Mouse (Mus musculus) G1E-ER4 (cell line): ENCODE results near the gene Cx3cr1. TPM values are rescaled to one million over a fixed set of nuclear protein-coding genes. Genes with fewer than 3 reads are reported as not detected.
A peak's percentile ranks its signal among the peaks of the same experiment; 100 is the strongest.

Experiments used
- GATA1 ChIP-seq: IDR thresholded peaks from one replicate; pipeline ENCODE4 v1.8.0; 2012; ENCODE audit warnings: low read length, inconsistent platforms
- polyA plus RNA-seq: library from polyadenylated mRNA; stranded (reverse); fragments of >175 nt; gene quantifications from 2 replicates; pipeline ENCODE4 v1.2.3, GENCODE M21; 2012

Cx3cr1 gene
- polyA plus RNA-seq, 1 experiment: not detected

DNA sequence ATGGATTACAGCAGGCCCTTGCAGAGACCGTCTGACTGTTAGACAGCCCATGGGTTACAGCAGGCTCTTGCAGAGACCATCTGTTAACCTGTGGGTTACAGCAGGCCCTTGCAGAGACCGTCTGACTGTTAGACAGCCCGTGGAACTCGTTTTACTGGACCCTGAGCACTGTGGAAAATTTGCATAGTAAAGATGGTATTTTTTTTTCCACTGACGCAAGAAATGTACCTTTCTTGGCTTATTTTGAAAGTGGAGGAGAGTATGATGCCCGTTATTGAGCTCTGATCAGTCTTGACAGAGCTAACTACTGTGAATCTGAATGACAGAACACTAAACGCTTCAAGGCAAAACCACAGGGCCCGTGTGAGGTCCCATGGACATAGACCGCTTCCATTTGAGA is 13.5 kb downstream of the Cx3cr1 start:
- TF ChIP-seq GATA1: no peak

GRCm38 (mm10) chr9:120054545-120055277 is 15.0 kb downstream of the Cx3cr1 start:
- no peak for TF ChIP-seq GATA1

DNA sequence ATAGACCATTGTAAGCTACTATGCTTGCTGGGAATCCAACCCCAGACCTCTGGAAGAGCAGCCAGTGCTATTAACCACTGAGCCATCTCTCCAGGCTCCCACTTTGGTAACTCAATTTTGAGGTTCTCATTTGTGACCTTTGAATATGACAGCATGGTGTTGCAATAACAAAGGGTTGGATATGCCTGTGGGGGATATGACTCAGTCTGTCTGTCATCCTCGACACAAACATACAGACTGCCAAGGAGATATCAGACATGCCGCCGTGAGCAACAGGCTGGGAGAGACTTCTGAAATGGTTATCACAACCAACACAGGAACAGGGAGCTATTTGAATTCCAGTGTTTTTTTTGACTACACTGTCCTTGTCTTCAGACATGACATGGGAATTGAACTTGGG is 20.3 kb downstream of the Cx3cr1 start:
- TF ChIP-seq GATA1: no peak

DNA sequence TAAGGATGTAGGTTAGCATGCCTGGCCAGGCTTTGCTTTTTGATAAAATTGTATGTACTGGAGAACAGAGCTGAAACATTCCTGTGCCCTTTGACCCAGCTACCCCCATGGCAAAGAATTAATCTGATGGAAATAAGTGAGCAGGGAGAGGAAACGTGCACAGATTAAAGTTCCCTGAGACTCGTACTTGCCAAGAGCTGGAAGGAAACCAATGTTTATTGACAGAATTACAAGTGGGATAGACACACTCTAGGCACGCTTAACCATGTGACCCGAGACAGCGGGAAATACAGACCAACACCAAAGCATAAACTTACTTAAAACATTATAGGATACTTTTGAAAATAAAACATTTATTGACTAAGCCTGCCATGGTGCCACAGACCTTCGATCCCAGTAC is 21.2 kb downstream of the Cx3cr1 start:
- TF ChIP-seq GATA1: no peak

DNA sequence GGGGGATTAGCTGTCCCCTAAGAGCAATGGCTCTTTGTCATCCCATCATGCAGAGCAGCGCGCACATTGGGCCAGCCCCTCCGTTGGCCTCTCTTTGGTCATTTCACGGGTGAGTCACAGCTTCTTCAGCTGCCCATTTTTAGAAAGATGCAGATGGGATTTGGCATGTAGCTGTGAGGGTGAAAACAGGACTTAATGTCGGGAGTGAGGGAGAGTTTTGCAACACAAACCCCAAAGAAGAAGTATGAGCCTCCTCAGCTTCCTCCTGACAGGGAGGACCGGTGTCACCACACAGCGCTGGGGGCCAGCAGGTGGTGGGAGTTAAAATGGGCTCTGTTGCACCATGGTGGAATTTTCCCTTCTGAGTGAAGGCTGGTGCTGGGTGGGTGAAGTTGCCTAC is 26.6 kb downstream of the Cx3cr1 start:
- no peak for TF ChIP-seq GATA1

- no peak for TF ChIP-seq GATA1
Measured at GRCm38 (mm10) chr9:120037414-120037813, 32.3 kb downstream of the Cx3cr1 start.

DNA sequence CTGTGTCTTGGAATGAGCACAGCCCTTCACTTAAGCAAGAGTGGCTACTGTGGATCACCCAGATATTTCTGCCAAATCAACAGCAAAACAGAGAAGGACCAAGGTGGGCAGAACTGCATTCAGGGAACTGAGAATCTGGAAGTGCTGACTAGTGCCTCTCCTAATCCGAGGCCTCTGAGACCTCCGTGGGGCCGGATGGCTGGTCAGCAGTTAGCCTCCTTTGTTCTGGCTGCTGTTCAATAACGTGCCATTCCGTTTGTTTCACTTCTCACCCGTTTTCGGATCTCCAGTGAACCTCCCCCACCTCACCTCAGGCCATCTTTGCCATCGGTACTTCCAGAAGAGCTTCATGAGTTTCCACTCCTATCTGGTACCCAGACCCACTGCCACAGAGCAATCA is 35.3 kb downstream of the Cx3cr1 start:
- TF ChIP-seq GATA1: no peak

DNA sequence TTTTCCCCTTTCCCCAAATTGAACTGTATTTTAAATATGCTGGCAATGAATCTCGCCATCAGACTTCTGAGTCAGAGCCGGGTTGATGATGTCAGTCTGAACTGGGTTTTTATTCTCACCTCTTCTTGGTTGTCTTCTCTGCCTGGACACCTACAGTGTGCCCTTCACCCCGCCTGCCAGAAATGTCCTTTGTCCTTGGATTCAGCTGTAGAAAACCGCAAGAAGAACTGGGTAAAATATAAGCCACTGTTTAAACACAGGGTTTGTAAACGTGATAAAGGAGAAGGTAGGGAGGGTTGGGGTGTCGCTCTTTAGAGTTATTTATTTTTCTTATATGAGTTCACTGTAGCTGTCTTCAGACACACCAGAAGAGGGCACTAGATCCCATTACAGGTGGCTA is 37.0 kb downstream of the Cx3cr1 start:
- no peak for TF ChIP-seq GATA1

- peak; percentile 25 for TF ChIP-seq GATA1
Measured at GRCm38 (mm10) chr9:120030421-120030820, 39.3 kb downstream of the Cx3cr1 start.

DNA sequence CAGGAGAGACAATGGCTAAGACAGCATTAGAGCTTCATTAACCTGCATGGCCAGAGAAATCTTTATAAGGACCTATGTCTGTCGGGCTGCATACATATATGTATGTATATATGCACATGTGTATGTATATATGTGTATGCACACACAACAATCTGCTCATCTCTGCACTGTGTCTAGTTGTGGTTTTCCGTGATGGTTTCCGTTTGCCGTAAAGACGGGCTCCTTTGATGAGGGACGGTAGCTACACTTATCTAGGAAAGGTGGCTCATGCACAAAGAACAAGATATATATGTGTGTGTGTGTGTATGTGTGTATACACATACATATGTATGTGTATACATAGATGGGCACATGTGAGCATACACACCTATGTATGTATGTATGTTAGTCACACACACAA is 39.8 kb downstream of the Cx3cr1 start:
- TF ChIP-seq GATA1: no peak

- TF ChIP-seq GATA1: no peak
Measured at GRCm38 (mm10) chr9:120027401-120028151, 42.1 kb downstream of the Cx3cr1 start.

GRCm38 (mm10) chr9:120024625-120025024 is 45.1 kb downstream of the Cx3cr1 start:
- TF ChIP-seq GATA1: no peak

DNA sequence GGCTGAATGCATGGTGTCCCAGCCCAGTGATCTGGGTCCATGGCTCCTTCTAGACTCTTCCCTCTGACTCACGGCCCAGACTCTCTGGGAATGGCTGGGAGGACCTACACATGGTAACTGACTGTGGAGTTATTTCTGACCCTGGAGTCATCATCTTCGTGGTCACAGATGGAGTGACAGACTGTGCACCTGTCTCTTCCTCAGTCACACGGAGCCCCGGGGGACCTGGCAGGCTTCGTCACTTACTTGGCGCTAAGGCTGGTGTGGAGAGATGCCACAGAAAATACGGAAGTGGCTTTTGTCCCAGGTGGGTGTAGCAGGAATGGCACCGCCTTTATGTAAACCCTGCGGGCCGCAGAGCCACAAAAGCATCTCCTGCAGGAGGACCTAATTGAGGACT is 45.5 kb downstream of the Cx3cr1 start:
- no peak for TF ChIP-seq GATA1

GRCm38 (mm10) chr9:120023086-120023811 is 46.4 kb downstream of the Cx3cr1 start, which contains the start of gene Xirp1:
Gene Xirp1, minus strand, starts transcription at chr9:120023598.
- no peak for TF ChIP-seq GATA1

GRCm38 (mm10) chr9:120021164-120021563 is 48.5 kb downstream of the Cx3cr1 start:
- TF ChIP-seq GATA1: no peak

DNA sequence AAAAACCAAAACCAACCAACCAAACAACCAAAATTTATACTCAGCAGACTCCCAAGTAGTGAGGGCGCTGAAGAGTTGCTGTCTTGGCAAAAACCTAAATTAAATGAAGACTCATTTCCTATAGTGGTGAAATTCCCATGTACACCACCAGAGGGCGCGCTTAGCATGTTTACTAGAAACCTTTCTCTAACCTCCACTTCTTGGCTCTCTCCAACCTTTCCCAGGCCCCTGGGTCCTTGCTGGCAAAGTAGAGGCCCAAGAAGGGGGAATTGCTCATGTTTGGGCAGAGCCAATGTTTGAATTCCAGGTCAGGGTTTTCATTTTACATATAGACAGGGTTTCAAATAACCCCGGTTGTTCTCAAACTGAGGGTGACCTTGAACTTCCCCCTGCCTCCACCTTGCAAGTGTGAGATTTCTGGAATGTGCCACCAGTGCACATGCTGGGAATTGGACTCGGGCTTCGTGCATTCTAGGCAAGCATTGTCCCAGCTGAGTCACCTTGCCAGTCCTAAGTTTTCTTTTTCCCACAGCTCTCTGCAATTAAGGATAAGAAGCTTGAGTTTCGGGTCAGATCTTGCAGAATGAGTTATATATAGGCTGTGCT is 49.3 kb downstream of the Cx3cr1 start:
- TF ChIP-seq GATA1: no peak
